ENCODE assay signal across 8 mouse cellular contexts in genomic region chr2:103073219-103073982, GRCm38 (mm10). TPM values are rescaled to one million over a fixed set of nuclear protein-coding genes. Genes with fewer than 3 reads are reported as not detected.
DNase-seq lines count a peak whose midpoint lies in the region; ATAC-seq and TF ChIP-seq lines count a peak whose summit lies in the region.

Gene Pdhx, minus strand, starts transcription at chr2:103073513.
Gene Apip, plus strand, starts transcription at chr2:103073675.

- peaks cover 3% of the 10 kb centered on the region for H3K9me3 ChIP-seq in G1E (replicated peaks)
- no peaks in the 10 kb centered on the region for H3K9me3 ChIP-seq in forebrain, embryonic 16.5 days (ENCODE audit: control insufficient read depth, low read length)
- no peaks in the 10 kb centered on the region for H3K9me3 ChIP-seq in lung, embryonic 14.5 days (ENCODE audit: low read depth, low read length)

- peak within 1 kb of the TSS; percentile 75 for H3K9ac ChIP-seq in forebrain, embryonic 16.5 days (replicated peaks; ENCODE audit: low read depth, low read length)
- peak within 1 kb of the TSS; percentile 75 for H3K9ac ChIP-seq in lung, embryonic 14.5 days

- under 1% methylated on average over 55 of the region's 55 CpGs for WGBS in forebrain, embryonic 16.5 days
- WGBS in lung, embryonic 14.5 days: under 1% methylated on average over 55 of the region's 55 CpGs
- under 1% methylated on average over 55 of the region's 55 CpGs for WGBS in olfactory bulb, adult 2 months
- WGBS in thymus, adult 2 months: under 1% methylated on average over 55 of the region's 55 CpGs

- DNase-seq in G1E (ENCODE audit: low spot score): peak; percentile 90
- DNase-seq in cerebellum, adult 18-20 months: peak; percentile 100
- peak; percentile 100 for DNase-seq in heart, postnatal 36 days
- peak; percentile 100 for DNase-seq in layer of hippocampus, adult 2 months (ENCODE audit: low spot score in 2 of 2)
- peak; percentile 100 for DNase-seq in lung, embryonic 14.5 days
- peak; percentile 100 for DNase-seq in thymus, adult 2 months

- peaks cover 39% of the 10 kb centered on the region for H3K4me1 ChIP-seq in G1E (ENCODE audit: insufficient read depth, low read depth, low read length)
- H3K4me1 ChIP-seq in forebrain, embryonic 16.5 days (replicated peaks; ENCODE audit: control insufficient read depth, insufficient read depth, low read length): peaks cover 10% of the 10 kb centered on the region
- H3K4me1 ChIP-seq in lung, embryonic 14.5 days (ENCODE audit: insufficient read depth): peaks cover 10% of the 10 kb centered on the region
- H3K4me1 ChIP-seq in olfactory bulb, adult 2 months (ENCODE audit: control insufficient read depth, insufficient read depth, low read length): no peaks in the 10 kb centered on the region; the same call in 1 of the 2 replicates
- H3K4me1 ChIP-seq in thymus, adult 2 months (replicated peaks; ENCODE audit: control insufficient read depth, insufficient read depth, low read length): no peaks in the 10 kb centered on the region

- H3K4me2 ChIP-seq in forebrain, embryonic 16.5 days (ENCODE audit: low read length): peak within 1 kb of the TSS; percentile 72
- H3K4me2 ChIP-seq in lung, embryonic 14.5 days: peak within 1 kb of the TSS; percentile 71

- intact Hi-C loops in heart, postnatal 36 days (cut with DNase I): loop anchor here (10.0 kb wide), 1 partner anchor 1169 kb away; no protein-coding TSS in a partner anchor

- peak; percentile 82 for TF ChIP-seq POLR2A in olfactory bulb, adult 2 months (IDR thresholded peaks at IDR 0.05; ENCODE audit: insufficient read depth, low read depth, low read length)
- TF ChIP-seq POLR2A in thymus, adult 2 months (IDR thresholded peaks at IDR 0.05; ENCODE audit: control insufficient read depth, extremely low read depth, insufficient read depth, low read length, poor library complexity): peak; percentile 78; the same call in 1 of the 2 replicates

- H3K36me3 ChIP-seq in G1E (replicated peaks): peaks cover 39% of the 10 kb centered on the region
- H3K36me3 ChIP-seq in forebrain, embryonic 16.5 days (ENCODE audit: control insufficient read depth, insufficient read depth): no peaks in the 10 kb centered on the region
- H3K36me3 ChIP-seq in lung, embryonic 14.5 days (ENCODE audit: insufficient read depth): 0 out of 2 replicates have a peak, but pooled peaks cover 4% of the 10 kb centered on the region
- no peaks in the 10 kb centered on the region for H3K36me3 ChIP-seq in thymus, adult 2 months (ENCODE audit: control insufficient read depth, insufficient read depth, low read length)

- H3K27me3 ChIP-seq in G1E (ENCODE audit: insufficient read depth, low read length): no peaks in the 10 kb centered on the region
- no peaks in the 10 kb centered on the region for H3K27me3 ChIP-seq in forebrain, embryonic 16.5 days (replicated peaks; ENCODE audit: control insufficient read depth, insufficient read depth, low read length)
- no peaks in the 10 kb centered on the region for H3K27me3 ChIP-seq in lung, embryonic 14.5 days (ENCODE audit: insufficient read depth, low read length)
- H3K27me3 ChIP-seq in thymus, adult 2 months (ENCODE audit: control insufficient read depth, insufficient read depth, low read length): no peaks in the 10 kb centered on the region

- peak; percentile 94 for ATAC-seq in G1E (ENCODE audit: extremely low read depth, insufficient number of reproducible peaks, low FRiP score, poor library complexity, severe bottlenecking)
- peak; percentile 100 for ATAC-seq in forebrain, embryonic 16.5 days
- ATAC-seq in lung, embryonic 14.5 days (ENCODE audit: insufficient read depth): peak; percentile 99

- H3K27ac ChIP-seq in forebrain, embryonic 16.5 days (ENCODE audit: low read length): peak within 1 kb of the TSS; percentile 64
- H3K27ac ChIP-seq in layer of hippocampus, adult 2 months: peak within 1 kb of the TSS; percentile 92
- peak within 1 kb of the TSS; percentile 76 for H3K27ac ChIP-seq in lung, embryonic 14.5 days (ENCODE audit: low read depth)
- H3K27ac ChIP-seq in olfactory bulb, adult 2 months (ENCODE audit: insufficient read depth, low read depth, low read length): peak within 1 kb of the TSS; percentile 47
- H3K27ac ChIP-seq in thymus, adult 2 months (ENCODE audit: control insufficient read depth, insufficient read depth, low read length): no peak within 1 kb of the TSS

- TF ChIP-seq CTCF in G1E (IDR thresholded peaks at IDR 0.05; ENCODE audit: low read depth, low read length): no peak
- no peak for TF ChIP-seq CTCF in layer of hippocampus, adult 2 months (conservative IDR thresholded peaks at IDR 0.05)
- no peak for TF ChIP-seq CTCF in lung, embryonic 14.5 days (IDR thresholded peaks at IDR 0.05; ENCODE audit: low read depth)
- no peak for TF ChIP-seq CTCF in olfactory bulb, adult 2 months (IDR thresholded peaks at IDR 0.05; ENCODE audit: insufficient read depth, low read depth, low read length)
- TF ChIP-seq CTCF in thymus, adult 2 months (IDR thresholded peaks at IDR 0.05; ENCODE audit: borderline replicate concordance, control insufficient read depth, extremely low read depth, insufficient read depth, low read length, poor library complexity): peak; percentile 39; the same call in 1 of the 2 replicates

- H3K4me3 ChIP-seq in G1E (ENCODE audit: low read depth, low read length): peak within 1 kb of the TSS; percentile 87
- H3K4me3 ChIP-seq in forebrain, embryonic 16.5 days (replicated peaks; ENCODE audit: low read length): peak within 1 kb of the TSS; percentile 67
- peak within 1 kb of the TSS; percentile 79 for H3K4me3 ChIP-seq in layer of hippocampus, adult 2 months
- H3K4me3 ChIP-seq in lung, embryonic 14.5 days (ENCODE audit: low read depth, low read length): peak within 1 kb of the TSS; percentile 67
- peak within 1 kb of the TSS; percentile 80 for H3K4me3 ChIP-seq in olfactory bulb, adult 2 months (ENCODE audit: insufficient read depth, low read depth, low read length)
- H3K4me3 ChIP-seq in thymus, adult 2 months (ENCODE audit: control insufficient read depth, insufficient read depth, low read length): peak within 1 kb of the TSS; percentile 73

RNA-seq across cellular contexts. Expression of gene Pdhx, which starts in this region (rescaled TPM):
- total RNA-seq in G1E (2014; fragmentation: Nextera tagmentation) (30.4 and 30.8 TPM in 2 replicates), G1E (2017) (32.6 and 36.1 TPM in 2 replicates)
- polyA plus RNA-seq in G1E (2012): 4.2 and 5.0 TPM in 2 replicates
- 61.0 and 63.5 TPM in 2 replicates for polyA plus RNA-seq in forebrain, embryonic 16.5 days (2015; fragmentation: Nextera tagmentation; extraction: Ambion mirVana)
- 100 to 1,000 TPM; 159 to 208 TPM for total RNA-seq in heart, postnatal 36 days (2021)
- total RNA-seq in layer of hippocampus, adult 2 months (2021): 10 to 100 TPM; 53.7 to 55.5 TPM
- polyA plus RNA-seq in lung, embryonic 14.5 days (2014; fragmentation: Nextera tagmentation; extraction: Ambion mirVana): 37.0 and 38.5 TPM in 2 replicates
- not detected in 2 replicates for polyA plus RNA-seq in olfactory bulb, adult 2 months (2012; ENCODE audit: insufficient read depth, insufficient read length, low replicate concordance, missing spikeins)
- 17.0 and 21.2 TPM in 2 replicates for polyA plus RNA-seq in thymus, adult 2 months (2012; rRNA removed)

RNA-seq across cellular contexts. Expression of gene Apip, which starts in this region (rescaled TPM):
- 47.4 and 68.4 TPM in 2 replicates for total RNA-seq in G1E (2014; fragmentation: Nextera tagmentation)
- total RNA-seq in G1E (2017): 51.9 and 54.5 TPM in 2 replicates
- 21.9 and 49.2 TPM in 2 replicates for polyA plus RNA-seq in G1E (2012)
- polyA plus RNA-seq in forebrain, embryonic 16.5 days (2015; fragmentation: Nextera tagmentation; extraction: Ambion mirVana): 44.9 and 48.3 TPM in 2 replicates
- total RNA-seq in heart, postnatal 36 days (2021): 10 to 100 TPM; 76.3 to 78.8 TPM
- 10 to 100 TPM; 19.3 to 24.4 TPM for total RNA-seq in layer of hippocampus, adult 2 months (2021)
- 76.7 and 77.7 TPM in 2 replicates for polyA plus RNA-seq in lung, embryonic 14.5 days (2014; fragmentation: Nextera tagmentation; extraction: Ambion mirVana)
- polyA plus RNA-seq in olfactory bulb, adult 2 months (2012; ENCODE audit: insufficient read depth, insufficient read length, low replicate concordance, missing spikeins): not detected in 2 replicates
- polyA plus RNA-seq in thymus, adult 2 months (2012; rRNA removed): 11.7 and 11.8 TPM in 2 replicates

Comparison
In these comparisons a context has a peak if more than half of its experiments do, and no peak if none do; other contexts are left out.
1. RNA of gene Apip (polyA plus RNA-seq): 76.7 to 77.7 TPM in lung, embryonic 14.5 days, 21.9 to 49.2 TPM in G1E, 44.9 to 48.3 TPM in forebrain, embryonic 16.5 days and 11.7 to 11.8 TPM in thymus, adult 2 months; not detected in olfactory bulb, adult 2 months; every median in the first group is over 10 times any median in the second.
2. Peak in every context shown above with its lines, with median percentiles within 50 percentile points of each other: ATAC-seq, DNase-seq and H3K4me3 ChIP-seq.